Mouse (Mus musculus) left cerebral cortex, postnatal 25 days (tissue): ENCODE measurements around the gene Clasp1. TPM values are rescaled to one million over a fixed set of nuclear protein-coding genes. Genes with fewer than 3 reads are reported as not detected.

Experiments
- DNase-seq, 2 experiments: peaks; one replicate each; pipeline ENCODE4 v3.0.0; 2022; ENCODE audit warnings: low spot score in 2 of 2, mixed read lengths in 1 of 2
- intact Hi-C: fragments of 180-260 bp; cut with DNase I; formaldehyde crosslinking; loops from one replicate; pipeline ENCODE4 v1.15.1; 2025
- total RNA-seq, 2 experiments: library from RNA; stranded (reverse); gene quantifications; 2 replicates each; pipeline ENCODE4 v1.2.3; 2021

Clasp1 gene
- total RNA-seq, 2 experiments from 2014 or later = 106 to 112 TPM

DNA sequence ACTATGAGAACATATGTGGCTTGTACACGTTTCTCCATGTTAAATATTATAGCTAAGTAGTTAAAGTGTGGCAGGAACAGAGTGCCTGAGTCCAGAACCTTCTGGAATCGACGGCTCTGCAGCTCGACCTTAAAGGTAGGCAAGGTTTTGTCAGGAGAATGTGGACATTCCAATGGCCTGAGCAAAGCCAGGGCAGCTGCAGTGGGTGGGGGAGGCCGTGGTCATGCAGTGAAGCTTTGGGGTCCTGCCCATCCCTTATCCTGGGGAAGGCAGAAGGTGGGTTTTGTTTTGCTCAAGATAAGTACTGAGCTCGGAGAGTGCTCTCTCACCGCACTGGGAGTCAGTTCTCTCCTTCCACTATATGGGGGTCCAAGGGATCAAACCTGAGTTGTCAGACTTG is 55.6 kb downstream of the Clasp1 start:
- intact Hi-C loops = no loop called here
- DNase-seq = no peak

DNA sequence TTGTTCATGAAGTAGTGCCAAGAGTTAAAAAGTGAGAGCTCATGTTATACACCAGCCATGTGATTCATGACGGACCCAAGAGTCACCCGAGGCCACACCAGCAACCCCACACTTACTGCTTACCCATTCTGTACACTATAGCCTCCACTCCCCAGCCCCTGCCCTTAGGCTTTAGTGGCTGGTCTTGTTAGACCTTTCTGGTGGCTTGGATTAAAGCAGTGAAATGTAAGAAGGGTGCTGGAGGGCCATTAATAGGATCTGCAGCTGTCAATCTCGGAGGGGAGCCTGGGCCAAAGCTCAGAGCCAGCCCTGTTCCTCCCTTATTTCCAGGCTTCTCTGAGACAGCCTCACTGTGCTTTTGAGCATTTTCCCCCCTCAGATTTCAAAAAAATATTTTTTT is 56.1 kb downstream of the Clasp1 start:
- DNase-seq = no peak
- intact Hi-C loops = no loop called here

DNA sequence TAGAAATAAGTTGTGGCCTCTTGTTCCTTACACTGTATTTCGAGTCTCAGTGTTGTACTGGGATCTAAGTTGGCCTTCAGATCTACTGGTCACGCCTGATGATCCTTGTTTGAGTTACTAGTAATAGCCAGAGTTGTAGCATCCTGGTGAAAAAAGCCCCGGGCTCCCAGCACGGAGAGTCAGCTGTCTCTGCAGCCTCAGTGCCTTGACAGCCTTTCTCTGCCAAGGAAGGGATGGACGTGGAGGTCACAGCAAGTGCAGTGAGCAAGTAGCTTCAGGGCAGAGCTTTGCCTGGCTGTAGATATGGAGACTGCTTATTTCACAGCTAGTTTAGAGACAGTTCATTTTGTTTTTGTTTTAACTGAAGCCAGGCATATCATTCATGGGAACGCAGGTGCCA is 56.6 kb downstream of the Clasp1 start:
- intact Hi-C loops = no loop called here
- no peak for DNase-seq

DNA sequence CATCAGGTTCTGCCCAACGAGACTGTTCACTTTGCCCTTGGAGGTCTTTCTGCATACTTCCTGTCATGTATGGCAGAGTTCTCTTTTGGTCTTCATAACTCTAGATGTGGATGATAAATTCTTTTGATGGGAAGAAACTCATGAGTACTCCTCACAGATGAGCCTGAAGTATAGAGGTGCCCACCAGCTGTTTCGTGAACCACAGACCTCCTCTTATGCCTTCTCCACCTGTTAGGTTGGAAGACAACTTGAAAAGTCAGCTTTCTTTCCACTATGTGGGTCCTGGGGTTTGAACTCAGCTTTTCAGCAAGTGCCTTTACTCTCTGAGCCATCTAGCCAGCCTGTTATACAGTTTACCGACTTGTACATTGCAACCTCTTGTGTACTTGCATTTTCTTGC is 57.1 kb downstream of the Clasp1 start:
- intact Hi-C loops = no loop called here
- DNase-seq = no peak

DNA sequence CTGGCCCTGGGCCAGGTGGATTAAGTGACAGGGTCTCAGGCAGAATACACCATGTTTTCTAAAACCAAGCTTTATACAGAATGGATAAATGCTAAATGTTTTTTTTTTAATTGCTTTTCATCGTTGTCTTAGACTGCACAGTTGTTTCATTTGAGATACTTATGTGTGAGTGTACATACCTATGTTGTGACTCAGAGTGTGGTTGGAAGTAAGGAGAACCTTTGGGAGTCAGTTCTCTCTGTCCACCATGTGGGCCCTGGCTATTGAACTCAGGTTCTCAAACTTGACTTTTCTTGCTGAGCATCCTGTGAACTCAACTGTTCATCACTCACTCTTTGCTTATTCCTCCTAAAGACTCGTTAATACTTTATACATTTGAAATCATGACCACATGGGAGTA is 58.3 kb downstream of the Clasp1 start:
- intact Hi-C loops = no loop called here
- DNase-seq = no peak

DNA sequence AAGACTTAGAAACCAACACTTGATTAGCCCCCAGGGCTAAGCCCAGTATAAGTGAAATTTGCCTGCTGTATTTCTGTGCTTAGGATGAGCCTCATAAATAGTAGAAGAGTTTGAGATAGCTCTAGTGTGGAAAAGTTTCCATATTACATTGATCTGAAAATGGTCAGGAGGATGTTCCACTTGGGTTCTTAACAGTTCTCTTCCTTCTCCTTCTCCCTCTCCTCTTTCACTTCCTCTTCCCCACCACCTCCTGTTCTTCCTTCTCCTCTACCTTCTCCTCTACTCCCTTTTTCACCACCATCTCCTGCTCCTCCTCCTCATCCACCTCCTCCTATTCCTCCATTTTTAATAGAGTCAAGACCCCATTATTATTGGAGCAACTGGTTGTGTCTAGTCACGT is 59.4 kb downstream of the Clasp1 start:
- intact Hi-C loops = no loop called here
- no peak for DNase-seq

DNA sequence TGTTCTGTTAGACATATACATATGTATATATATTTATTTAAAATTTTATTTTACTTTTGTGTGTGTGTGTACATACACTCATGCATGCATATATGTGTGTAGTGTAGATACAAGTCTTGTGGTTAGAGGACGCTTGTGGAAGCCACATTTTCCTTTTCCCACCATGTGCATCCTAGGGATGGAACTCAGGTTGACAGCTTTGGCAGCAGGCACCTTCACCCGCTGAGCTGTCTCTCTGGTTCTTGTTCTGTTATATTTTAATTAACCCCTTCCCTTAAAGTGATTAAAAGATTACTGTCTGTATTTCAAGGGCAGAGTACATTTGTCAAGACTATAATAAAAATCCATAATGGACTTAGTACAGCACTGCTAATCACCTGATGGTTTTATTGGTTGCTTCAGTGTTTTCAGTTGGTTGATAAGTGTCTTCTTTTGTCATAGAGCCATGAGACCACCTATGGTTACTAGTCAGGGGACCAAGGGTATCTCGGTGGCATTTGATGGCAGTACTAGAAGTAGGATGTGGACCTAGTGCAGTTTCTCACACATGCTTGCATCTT is 62.1 kb downstream of the Clasp1 start:
- no peak for DNase-seq
- intact Hi-C loops = no loop called here

DNA sequence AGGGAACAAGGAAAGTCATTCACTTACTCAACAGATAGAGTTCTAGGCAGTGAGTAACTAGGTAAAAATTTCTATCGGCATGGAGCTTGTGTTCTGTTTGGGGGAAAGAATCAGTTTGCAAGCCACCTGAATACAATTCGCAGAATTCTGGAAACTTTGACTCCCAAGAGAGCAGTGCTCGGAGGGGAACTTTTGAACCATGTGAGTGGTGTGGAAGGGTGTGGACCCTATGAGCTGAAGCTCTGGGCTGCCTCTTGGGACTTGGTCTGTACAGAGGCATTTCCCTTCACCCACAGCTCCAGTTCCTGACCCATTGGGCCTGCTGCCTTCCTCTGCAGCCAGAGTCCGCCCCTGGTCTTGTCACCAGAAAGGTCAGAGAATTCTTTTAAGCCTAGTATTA is 64.7 kb downstream of the Clasp1 start:
- DNase-seq = no peak
- intact Hi-C loops = no loop called here

DNA sequence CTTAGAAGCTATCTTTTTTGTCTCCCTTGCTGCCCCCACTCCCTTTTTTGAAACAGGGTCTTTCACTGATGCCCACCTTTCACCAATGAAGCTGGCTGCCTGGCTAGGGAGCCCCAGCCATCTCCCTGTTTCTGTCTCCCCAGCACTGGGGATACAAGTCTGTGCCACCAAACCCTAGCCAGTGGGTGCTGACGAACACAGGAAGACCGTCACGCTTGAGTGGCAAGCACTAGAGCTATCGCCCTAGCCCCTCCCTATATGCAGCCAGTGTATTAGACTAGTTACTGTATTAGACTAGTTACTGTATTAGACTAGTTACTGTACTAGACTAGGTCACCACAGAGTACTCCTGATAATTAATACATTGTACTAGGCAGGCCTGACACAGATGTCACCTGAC is 66.0 kb downstream of the Clasp1 start:
- intact Hi-C loops = loop anchor here (5.0 kb wide), 1 partner anchor 118 kb away; no protein-coding TSS in a partner anchor
- no peak for DNase-seq

DNA sequence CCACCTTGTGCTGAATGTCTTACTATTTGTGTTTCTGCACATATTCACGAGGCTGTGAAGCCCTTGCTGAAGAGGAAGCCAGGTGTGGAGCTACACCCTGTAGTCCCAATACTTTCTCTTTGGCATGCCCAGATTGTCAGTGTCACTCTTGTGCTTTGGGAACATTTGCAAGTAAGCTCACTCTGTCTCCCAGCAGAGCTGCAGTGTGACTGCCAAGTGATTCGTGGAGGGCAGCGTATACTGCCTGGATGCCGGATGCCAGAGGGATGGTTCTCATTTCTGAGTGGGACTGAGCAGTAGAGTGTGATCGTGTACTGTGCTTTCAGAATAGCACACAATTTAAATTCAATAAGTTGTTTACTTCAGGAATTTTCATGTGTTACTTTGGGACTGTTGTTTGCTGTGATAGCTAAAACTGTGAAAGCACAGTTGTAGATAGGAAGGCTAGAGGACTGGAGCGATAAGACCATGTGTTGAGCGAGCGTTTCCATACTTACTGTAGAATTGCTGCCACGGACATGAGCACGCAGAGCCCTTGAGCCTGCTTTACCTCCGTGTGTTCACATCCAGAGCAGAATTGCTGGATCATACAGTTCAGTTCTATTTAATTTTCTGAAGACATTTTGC is 68.5 kb downstream of the Clasp1 start:
- DNase-seq = peak; percentile 35 to 67
- intact Hi-C loops = loop anchor here (5.0 kb wide), 1 partner anchor 120 kb away; no protein-coding TSS in a partner anchor

DNA sequence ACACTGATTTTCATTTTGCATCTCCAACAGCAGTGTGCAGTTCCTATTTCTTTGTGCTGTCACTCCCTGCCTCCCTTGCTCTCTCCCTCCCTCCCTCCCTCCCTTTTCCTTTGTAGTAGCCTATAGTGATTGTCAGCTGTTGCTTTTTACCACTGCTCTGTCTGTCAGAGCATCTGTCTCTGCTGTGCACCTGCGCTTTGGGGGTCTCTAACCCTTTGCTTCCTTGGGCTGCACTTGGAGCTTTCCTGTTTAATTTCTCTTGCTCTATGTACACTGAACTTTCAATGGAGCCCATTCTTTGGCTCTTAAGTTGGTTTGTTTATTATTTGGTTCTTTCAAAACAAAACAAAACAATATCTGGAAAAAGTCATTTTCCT is 69.0 kb downstream of the Clasp1 start:
- intact Hi-C loops = loop anchor here (5.0 kb wide), 1 partner anchor 121 kb away; no protein-coding TSS in a partner anchor

DNA sequence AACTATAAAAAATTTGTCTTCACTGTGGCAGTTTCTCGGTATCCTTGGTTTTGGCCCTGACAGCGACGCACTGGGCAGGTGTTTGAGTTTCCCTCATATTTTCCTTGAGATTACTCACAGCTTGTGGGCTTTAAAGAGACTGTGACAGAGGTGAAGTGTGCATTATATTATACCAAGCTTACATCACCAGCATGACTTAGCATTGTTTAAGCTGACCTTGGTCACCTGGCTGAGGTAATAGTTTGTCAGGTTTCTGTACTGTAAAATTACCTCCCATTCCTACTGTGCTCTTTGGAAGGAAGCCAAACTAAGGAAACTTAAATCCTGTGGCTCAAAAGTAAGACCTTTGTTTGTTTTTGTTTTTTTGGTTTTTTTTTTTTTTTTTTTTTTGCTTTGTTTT is 69.4 kb downstream of the Clasp1 start:
- intact Hi-C loops = loop anchor here (5.0 kb wide), 1 partner anchor 121 kb away; no protein-coding TSS in a partner anchor
- no peak for DNase-seq

More for the DNA sequence above, 69.0 kb downstream of the Clasp1 start:
- no peak for DNase-seq

DNA sequence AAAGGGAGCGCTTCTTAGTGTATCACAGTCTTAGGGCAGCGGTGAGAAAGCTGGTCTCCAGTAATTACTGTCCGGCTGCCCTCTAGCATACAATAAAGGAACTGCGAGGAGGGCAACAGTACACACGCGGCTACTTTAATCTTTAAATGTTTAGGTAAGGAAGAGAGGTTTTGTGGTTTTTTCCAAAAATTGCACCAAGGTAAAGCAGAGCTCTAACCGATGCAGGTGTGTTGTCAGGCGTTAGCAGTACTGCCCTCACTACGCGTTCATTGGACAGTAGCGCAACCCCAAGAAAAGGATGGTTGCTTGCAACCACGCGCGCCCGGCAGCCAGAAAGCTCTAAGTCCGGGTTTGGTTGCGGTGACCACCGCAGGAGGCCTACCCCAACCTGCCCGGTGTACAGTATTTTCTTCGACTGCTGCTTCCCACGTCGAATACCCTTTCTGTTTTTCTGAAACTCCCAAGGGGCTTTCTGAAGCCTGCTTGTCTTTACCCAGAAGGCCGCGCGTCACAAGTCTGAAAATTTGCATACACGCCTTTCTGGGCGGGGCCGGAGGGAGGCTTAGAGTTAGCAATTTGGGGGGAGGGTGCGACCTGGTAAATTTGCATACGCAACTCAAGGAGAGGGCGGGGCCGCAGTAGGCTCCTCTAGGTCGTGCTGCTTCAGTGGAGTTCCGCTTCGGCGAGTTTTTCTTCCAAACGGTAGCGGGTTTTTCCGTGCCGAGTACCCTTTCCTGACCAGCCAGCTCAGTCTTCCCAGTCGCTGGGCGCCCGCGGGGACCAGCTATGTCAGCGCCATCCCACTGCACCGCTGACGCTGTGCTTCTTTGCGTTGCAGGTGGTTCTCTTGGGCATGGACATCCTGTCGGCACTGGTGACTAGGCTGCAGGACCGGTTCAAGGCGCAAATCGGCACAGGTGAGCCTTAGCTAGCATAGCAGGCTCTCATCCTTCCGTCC is 70.4 kb downstream of the Clasp1 start:
- peak; percentile 88 to 93 for DNase-seq
- intact Hi-C loops = loop anchor here (1.0 to 5.0 kb wide), 2 partner anchors 70 to 122 kb away; partner anchors contain the start of gene Clasp1

DNA sequence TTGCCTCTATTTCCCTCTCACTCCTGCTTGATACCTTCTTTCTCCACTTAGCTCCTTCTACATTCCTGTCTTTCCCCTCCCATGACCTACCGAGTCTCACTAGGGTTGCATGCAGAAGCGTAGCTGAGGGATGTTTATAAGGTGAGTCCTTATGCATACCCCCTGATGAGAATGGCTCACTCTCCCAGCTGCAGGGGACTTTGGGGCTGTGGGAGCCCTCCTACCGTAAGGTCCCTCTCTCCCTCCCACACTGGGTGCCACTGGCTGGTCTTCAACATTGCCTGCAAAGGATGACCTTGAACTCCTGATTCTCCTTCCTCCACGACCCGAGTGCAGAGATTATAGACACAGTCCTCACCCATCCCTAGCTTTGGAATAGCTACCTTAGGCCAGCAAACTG is 71.9 kb downstream of the Clasp1 start:
- intact Hi-C loops = no loop called here
- DNase-seq = no peak

DNA sequence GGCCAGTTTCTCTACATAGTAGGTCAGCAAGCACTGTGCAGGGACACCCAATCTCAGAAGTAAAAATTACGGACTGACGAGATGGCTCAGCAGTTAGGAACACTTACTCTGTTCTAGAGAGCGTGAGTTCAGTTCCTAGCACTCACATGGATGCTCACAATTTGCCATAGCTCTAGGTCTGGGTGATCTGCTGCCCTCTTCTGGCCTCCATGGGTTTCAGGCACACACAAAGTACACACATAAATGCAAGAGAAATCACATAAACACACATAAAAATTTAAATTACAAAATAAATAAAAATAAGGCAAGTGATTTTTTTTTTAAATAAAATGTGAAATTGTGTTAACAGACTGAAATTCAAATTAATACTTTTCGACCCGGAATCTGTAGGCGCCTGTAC is 77.2 kb downstream of the Clasp1 start:
- DNase-seq = no peak
- intact Hi-C loops = no loop called here

DNA sequence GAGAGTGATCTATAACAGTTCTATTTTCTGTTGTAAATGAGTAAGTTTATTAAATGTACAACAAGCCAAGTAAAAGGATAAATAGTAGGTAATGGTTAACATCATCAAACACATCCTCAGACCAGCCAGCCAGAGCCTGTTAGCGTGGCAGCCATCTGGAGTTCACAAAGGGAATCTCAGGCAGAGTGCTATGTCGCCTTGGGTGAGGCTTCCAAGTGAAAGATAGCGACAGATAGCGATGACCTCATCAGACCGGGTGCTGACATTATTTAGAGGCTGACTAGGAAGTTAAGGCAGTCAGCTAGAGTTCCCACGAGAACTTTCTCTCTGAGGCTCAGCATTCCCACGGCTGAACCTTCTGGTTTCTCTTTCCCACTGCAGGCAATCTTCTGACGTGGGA is 83.5 kb downstream of the Clasp1 start:
- no peak for DNase-seq
- intact Hi-C loops = no loop called here

DNA sequence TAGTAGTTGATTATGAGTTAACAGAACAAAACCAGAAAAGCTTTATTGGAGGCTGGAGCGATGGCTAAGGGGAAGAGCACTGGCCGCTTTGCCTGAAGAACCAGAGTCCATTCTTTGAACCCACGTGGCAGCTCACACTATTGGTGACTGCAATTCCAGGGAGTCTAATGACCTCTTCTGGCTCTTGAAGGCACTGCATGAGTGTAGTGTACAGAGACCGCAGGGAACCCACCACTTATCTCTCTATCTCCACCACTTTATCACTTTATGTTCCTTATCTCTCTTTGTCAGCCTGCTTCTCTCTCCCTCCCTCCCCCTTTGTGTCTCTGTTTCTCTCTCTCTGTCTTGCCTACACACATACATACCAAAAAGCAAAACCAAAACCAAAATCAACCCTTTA is 88.1 kb downstream of the Clasp1 start:
- intact Hi-C loops = loop anchor here (5.0 kb wide), 2 partner anchors 90 to 140 kb away; partner anchors contain the start of gene Clasp1
- DNase-seq = peak in 1 of 2 experiments; percentile 35

DNA sequence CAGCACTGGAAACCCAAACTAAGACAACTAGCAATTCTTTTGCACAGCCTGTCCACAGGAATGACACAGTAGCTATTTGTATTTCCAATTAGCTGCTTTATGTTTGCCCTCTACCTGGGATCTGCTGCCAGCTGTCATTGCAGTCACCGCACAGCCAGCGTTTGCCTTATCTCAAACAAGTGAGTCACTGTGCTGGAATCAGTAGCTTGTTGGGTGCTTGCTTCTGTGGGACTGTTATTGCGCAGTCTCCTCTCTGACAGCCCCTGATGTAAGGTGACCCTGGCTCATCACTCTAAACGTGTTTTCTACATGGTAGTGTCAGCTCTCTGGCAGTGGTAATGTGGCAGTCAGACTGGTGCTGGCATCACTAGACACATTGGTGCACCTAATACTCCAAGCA is 90.4 kb downstream of the Clasp1 start:
- intact Hi-C loops = loop anchor here (5.0 kb wide), 2 partner anchors 92 to 142 kb away; partner anchors contain the start of gene Clasp1
- DNase-seq = no peak

DNA sequence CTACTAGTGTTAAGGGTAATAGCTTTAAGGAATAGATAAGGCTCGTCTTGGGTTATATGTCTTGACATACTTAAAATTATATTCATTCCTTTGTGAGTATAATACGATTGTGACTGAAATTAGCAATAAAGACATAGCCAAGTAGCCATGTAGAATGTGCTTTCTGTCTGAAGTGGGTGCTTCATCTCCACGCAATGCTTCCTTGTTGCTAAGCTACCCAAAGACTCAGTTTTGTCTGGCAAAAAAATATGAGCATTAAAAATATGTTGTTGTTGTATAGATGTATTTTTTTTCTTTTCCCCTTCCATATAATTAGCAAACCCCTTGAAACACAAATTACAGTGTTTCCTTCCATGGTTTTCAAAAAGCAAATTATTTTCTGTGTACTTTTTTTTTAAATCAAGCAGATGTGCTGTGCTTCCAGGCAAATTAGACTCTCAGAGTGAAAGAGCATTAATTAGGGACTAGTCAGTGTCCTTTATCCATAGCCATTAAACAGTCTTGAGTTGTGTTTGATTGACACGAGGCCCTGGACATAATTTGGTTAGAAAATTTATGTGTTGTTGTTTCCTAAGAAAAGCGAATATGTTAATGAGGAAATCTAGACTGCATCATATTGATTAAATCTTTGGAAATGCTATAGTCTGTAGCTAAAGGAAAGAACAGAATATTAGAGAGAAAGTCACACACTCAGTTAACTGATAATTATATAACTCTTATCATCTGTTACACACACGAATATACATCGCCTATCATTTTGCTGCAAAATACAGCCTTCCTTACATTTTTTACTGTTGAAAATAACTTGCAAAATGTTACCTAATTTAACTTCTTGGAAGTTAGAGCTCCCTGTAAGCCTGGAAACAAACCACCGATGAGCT is 91.9 kb downstream of the Clasp1 start:
- DNase-seq = no peak
- intact Hi-C loops = no loop called here

DNA sequence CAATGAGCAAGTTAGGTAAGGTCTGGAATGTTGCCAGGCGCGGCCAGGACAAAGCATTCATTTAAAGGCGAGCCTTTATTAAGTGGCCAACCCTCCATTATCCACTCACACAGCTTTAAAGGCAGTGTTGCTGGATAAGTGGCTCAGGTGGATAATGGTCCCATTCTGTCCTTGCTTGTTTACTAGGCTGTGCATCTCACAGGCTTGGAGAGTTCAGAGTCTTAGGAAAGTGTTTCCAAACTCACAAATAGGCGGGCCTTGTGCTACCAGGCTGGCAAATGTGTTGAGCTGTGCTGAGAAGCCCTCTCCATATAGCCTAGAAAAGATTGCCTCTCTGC is 92.5 kb downstream of the Clasp1 start:
- intact Hi-C loops = no loop called here

More for the DNA sequence above, 92.5 kb downstream of the Clasp1 start:
- peak; percentile 20 to 26 for DNase-seq
